Mouse (Mus musculus): ENCODE measurements around the gene Spi1. TPM values are rescaled to one million over a fixed set of nuclear protein-coding genes. Genes with fewer than 3 reads are reported as not detected.

Gene Spi1
- total RNA-seq, 2 experiments from 2014 or later, result 3.4 to 4.8 TPM

GRCm38 (mm10) chr2:91069306-91070000 is 12.7 kb upstream of the Spi1 start:
- intact Hi-C loops (cut with DNase I), result no loop called here
- DNase-seq (ENCODE audit: extremely low spot score in 1 of 2, low spot score in 2 of 2), result no peak
- Histone ChIP-seq H3K27ac (peak overlapping the region; percentile 80), H3K4me3 (peak overlapping the region; percentile 89)
- no peak for TF ChIP-seq CTCF (IDR thresholded peaks at IDR 0.05)

GRCm38 (mm10) chr2:91070076-91070800 is 12.0 kb upstream of the Spi1 start, which contains the start of gene Slc39a13:
Gene Slc39a13, minus strand, starts transcription at chr2:91070417.
- TF ChIP-seq CTCF (IDR thresholded peaks at IDR 0.05), result no peak; the same call in none of the 2 replicates
- Histone ChIP-seq H3K27ac (peak within 1 kb of the TSS; percentile 80), H3K4me3 (peak within 1 kb of the TSS; percentile 89)
- intact Hi-C loops (cut with DNase I), result loop anchor here (1.0 to 5.0 kb wide), 3 partner anchors 31 to 877 kb away; partner anchors contain the start of genes Acp2, Gm9821 and Nr1h3
- DNase-seq (ENCODE audit: extremely low spot score in 1 of 2, low spot score in 2 of 2), result peak; percentile 95 to 97

GRCm38 (mm10) chr2:91071059-91071458 is 11.1 kb upstream of the Spi1 start:
- no peak for TF ChIP-seq CTCF (IDR thresholded peaks at IDR 0.05)
- intact Hi-C loops (cut with DNase I), result loop anchor here (5.0 kb wide), 1 partner anchor 876 kb away; the partner anchor contains the start of gene Gm9821
- Histone ChIP-seq H3K4me3 (peak overlapping the region; percentile 89), H3K27ac (peak overlapping the region; percentile 80)
- no peak for DNase-seq (ENCODE audit: extremely low spot score in 1 of 2, low spot score in 2 of 2)

GRCm38 (mm10) chr2:91072092-91072491 is 10.1 kb upstream of the Spi1 start:
- Histone ChIP-seq H3K27ac (no peak overlapping the region), H3K4me3 (no peak overlapping the region)
- no peak for DNase-seq (ENCODE audit: extremely low spot score in 1 of 2, low spot score in 2 of 2)
- TF ChIP-seq CTCF (IDR thresholded peaks at IDR 0.05), result no peak
- intact Hi-C loops (cut with DNase I), result loop anchor here (5.0 kb wide), 1 partner anchor 875 kb away; the partner anchor contains the start of gene Gm9821

GRCm38 (mm10) chr2:91077957-91078313 is 4.3 kb upstream of the Spi1 start:
- no peak for TF ChIP-seq CTCF (IDR thresholded peaks at IDR 0.05)
- no peak for DNase-seq (ENCODE audit: extremely low spot score in 1 of 2, low spot score in 2 of 2)
- Histone ChIP-seq H3K27ac (no peak overlapping the region), H3K4me3 (no peak overlapping the region)
- intact Hi-C loops (cut with DNase I), result no loop called here

GRCm38 (mm10) chr2:91078314-91079025 is 3.7 kb upstream of the Spi1 start:
- intact Hi-C loops (cut with DNase I), result no loop called here
- Histone ChIP-seq H3K4me3 (peak overlapping the region; percentile 46), H3K27ac (no peak overlapping the region)
- no peak for TF ChIP-seq CTCF (IDR thresholded peaks at IDR 0.05)
- no peak for DNase-seq (ENCODE audit: extremely low spot score in 1 of 2, low spot score in 2 of 2)

GRCm38 (mm10) chr2:91079026-91079384 is 3.2 kb upstream of the Spi1 start:
- TF ChIP-seq CTCF (IDR thresholded peaks at IDR 0.05), result no peak
- intact Hi-C loops (cut with DNase I), result no loop called here
- no peak for DNase-seq (ENCODE audit: extremely low spot score in 1 of 2, low spot score in 2 of 2)
- Histone ChIP-seq H3K27ac (no peak overlapping the region), H3K4me3 (peak overlapping the region; percentile 46)

GRCm38 (mm10) chr2:91080784-91081513 is 1.2 kb upstream of the Spi1 start:
- intact Hi-C loops (cut with DNase I), result no loop called here
- Histone ChIP-seq H3K27ac (no peak overlapping the region), H3K4me3 (no peak overlapping the region)
- no peak for DNase-seq (ENCODE audit: extremely low spot score in 1 of 2, low spot score in 2 of 2)
- no peak for TF ChIP-seq CTCF (IDR thresholded peaks at IDR 0.05)

- H3K4me3 ChIP-seq, result no peak overlapping the region
- TF ChIP-seq CTCF (IDR thresholded peaks at IDR 0.05), result no peak
- H3K27ac ChIP-seq, result peak overlapping the region; percentile 57
- intact Hi-C loops (cut with DNase I), result no loop called here
- DNase-seq (ENCODE audit: extremely low spot score in 1 of 2, low spot score in 2 of 2), result no peak
Measured at GRCm38 (mm10) chr2:91082844-91083243, 654 bp downstream of the Spi1 start.

GRCm38 (mm10) chr2:91083366-91083940 is 1.3 kb downstream of the Spi1 start:
- Histone ChIP-seq H3K27ac (peak overlapping the region; percentile 55), H3K4me3 (no peak overlapping the region)
- intact Hi-C loops (cut with DNase I), result no loop called here
- no peak for DNase-seq (ENCODE audit: extremely low spot score in 1 of 2, low spot score in 2 of 2)
- TF ChIP-seq CTCF (IDR thresholded peaks at IDR 0.05), result no peak
